Mouse (Mus musculus) midbrain, embryonic 13.5 days (tissue): ENCODE measurements at regions not wholly inside any gene's neighbourhood (a gene's known extent, or its start where the extent isn't known, plus 50 kb on each side); places are given as distances from the start of the nearest gene placed in this dataset.

ENCODE experiments used
- ATAC-seq: fragments of 200-750 bp; cut with Nextera tagmentation; 2 replicates; pipeline ENCODE4 v1.8.0; 2017; ENCODE audit warnings: mild to moderate bottlenecking, moderate TSS enrichment, moderate library complexity
- H3K27ac ChIP-seq: fragments of 300-500 bp; sonication (generic); 2 replicates; pipeline ENCODE4 v1.5.1; 2015; ENCODE audit warnings: inconsistent platforms, mild to moderate bottlenecking, moderate library complexity
- H3K27me3 ChIP-seq: fragments of 300-500 bp; sonication (generic); 2 replicates; pipeline ENCODE4 v1.6.1; 2015; ENCODE audit warnings: mild to moderate bottlenecking, inconsistent platforms
- H3K36me3 ChIP-seq: fragments of 300-500 bp; sonication (generic); 2 replicates; pipeline ENCODE4 v1.6.1; 2015; ENCODE audit warnings: mild to moderate bottlenecking, inconsistent platforms
- H3K4me1 ChIP-seq: fragments of 300-500 bp; sonication (generic); replicated peaks from 2 replicates; pipeline ENCODE4 v1.6.1; 2015; ENCODE audit warnings: inconsistent platforms
- H3K4me2 ChIP-seq: fragments of 300-500 bp; sonication (generic); replicated peaks from 2 replicates; pipeline ENCODE4 v1.6.1; 2015; ENCODE audit warnings: moderate library complexity, mild to moderate bottlenecking, inconsistent platforms
- H3K4me3 ChIP-seq: fragments of 300-500 bp; sonication (generic); replicated peaks from 2 replicates; pipeline ENCODE4 v1.5.1; 2015; ENCODE audit warnings: mild to moderate bottlenecking, inconsistent platforms
- H3K9ac ChIP-seq: fragments of 300-500 bp; sonication (generic); replicated peaks from 2 replicates; pipeline ENCODE4 v1.6.1; 2015; ENCODE audit warnings: mild to moderate bottlenecking, inconsistent platforms
- H3K9me3 ChIP-seq: fragments of 300-500 bp; sonication (generic); 2 replicates; pipeline ENCODE4 v1.6.1; 2016; ENCODE audit warnings: mild to moderate bottlenecking, inconsistent platforms
- WGBS: fragments of 180-500 bp; shearing (Covaris S2); methylation state at CpG from one replicate; pipeline ENCODE4 v1.1.7; 2015; 5-methylcytosine and 5-hydroxymethylcytosine counted together

DNA sequence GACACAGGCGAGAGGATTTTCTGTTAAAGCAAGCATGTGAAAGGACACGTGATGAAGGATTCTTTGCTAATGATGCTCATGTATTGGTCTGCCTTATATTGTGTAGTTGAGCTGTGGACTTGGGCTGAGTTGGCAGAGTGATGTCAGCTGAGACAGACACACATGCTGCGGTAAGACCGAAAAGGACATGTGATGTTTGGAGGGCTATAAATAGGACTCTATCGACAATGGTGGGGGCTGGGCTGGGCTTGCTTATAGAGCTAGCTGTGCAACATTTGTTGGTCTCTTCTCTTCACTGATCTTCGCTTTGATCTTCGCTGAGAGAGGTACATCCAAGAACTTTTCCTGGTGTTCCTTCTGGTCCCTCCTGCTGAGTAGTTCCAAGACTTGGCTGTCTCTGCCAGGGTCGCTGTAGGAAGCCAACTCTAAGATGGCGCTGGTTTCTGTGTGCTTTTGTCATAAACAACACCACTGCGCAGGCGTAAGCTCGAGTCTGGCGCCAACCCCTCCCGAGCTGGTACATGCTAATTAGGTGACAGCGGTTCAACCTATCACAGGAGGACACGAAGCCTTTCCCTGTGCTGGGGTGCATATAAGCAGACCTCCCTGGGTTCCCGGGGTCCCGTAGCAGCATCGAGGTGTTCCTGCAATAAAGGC lies 145.8 kb upstream of the Tut7 start:
- H3K9ac ChIP-seq, result no peak overlapping the region
- no peaks in the 10 kb centered on the region for H3K36me3 ChIP-seq
- ATAC-seq, result no peak
- H3K9me3 ChIP-seq, result no peaks in the 10 kb centered on the region
- H3K4me2 ChIP-seq, result no peak overlapping the region
- H3K4me1 ChIP-seq, result peaks cover 34% of the 10 kb centered on the region
- H3K27me3 ChIP-seq, result peaks cover 41% of the 10 kb centered on the region
- no peak overlapping the region for H3K27ac ChIP-seq
- 87% methylated on average over 19 of the region's 19 CpGs for WGBS
- H3K4me3 ChIP-seq, result no peak overlapping the region

DNA sequence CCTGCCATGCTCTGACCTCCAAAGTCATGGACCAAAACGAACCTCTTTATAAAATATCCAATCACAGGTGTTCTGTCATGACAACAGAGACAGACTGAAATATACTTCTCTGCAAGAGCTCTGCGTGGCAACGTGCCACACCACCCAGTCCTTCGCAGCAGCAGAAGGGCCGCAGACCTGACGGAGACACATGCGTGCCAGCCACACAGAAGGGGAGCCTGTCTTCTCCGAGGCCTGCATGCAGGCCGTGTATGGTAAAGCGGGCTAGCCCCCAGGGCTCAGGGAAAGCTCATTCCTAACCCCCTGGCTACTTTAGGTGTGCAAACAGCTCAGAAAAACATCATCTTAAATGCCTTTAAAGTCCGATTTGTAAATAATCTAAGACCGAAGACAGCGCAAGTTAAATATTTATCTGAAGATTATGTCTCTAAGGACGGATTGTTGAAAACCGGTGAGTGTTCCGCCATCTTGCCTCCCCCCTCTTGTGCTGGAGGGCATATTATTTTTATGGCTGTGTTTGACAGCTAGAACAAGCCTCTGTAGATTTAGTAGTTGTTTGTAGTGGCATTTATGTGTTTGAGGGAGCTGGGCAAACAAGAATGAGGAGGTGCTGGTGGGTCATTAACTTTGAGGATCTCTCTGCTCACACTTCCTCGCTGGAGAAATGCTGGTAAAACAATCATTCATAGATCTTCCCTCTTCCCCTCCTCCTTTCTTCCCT lies 143.7 kb upstream of the Tut7 start:
- Histone ChIP-seq H3K36me3 (no peaks in the 10 kb centered on the region), H3K27ac (no peak overlapping the region), H3K9ac (no peak overlapping the region), H3K4me1 (peaks cover 30% of the 10 kb centered on the region), H3K4me2 (no peak overlapping the region), H3K4me3 (no peak overlapping the region), H3K27me3 (peaks cover 26% of the 10 kb centered on the region), H3K9me3 (no peaks in the 10 kb centered on the region)
- WGBS, result 83% methylated on average over 17 of the region's 17 CpGs
- no peak for ATAC-seq

- 91% methylated on average over 2 of the region's 2 CpGs for WGBS
- Histone ChIP-seq H3K9ac (no peak overlapping the region), H3K27ac (no peak overlapping the region), H3K36me3 (no peaks in the 10 kb centered on the region), H3K4me1 (peaks cover 13% of the 10 kb centered on the region), H3K4me2 (no peak overlapping the region), H3K4me3 (no peak overlapping the region), H3K9me3 (no peaks in the 10 kb centered on the region), H3K27me3 (peaks cover 22% of the 10 kb centered on the region)
- ATAC-seq, result no peak
These were observed 142.0 kb upstream of the Tut7 start for GRCm38 (mm10) chr13:59964981-59965380.

DNA sequence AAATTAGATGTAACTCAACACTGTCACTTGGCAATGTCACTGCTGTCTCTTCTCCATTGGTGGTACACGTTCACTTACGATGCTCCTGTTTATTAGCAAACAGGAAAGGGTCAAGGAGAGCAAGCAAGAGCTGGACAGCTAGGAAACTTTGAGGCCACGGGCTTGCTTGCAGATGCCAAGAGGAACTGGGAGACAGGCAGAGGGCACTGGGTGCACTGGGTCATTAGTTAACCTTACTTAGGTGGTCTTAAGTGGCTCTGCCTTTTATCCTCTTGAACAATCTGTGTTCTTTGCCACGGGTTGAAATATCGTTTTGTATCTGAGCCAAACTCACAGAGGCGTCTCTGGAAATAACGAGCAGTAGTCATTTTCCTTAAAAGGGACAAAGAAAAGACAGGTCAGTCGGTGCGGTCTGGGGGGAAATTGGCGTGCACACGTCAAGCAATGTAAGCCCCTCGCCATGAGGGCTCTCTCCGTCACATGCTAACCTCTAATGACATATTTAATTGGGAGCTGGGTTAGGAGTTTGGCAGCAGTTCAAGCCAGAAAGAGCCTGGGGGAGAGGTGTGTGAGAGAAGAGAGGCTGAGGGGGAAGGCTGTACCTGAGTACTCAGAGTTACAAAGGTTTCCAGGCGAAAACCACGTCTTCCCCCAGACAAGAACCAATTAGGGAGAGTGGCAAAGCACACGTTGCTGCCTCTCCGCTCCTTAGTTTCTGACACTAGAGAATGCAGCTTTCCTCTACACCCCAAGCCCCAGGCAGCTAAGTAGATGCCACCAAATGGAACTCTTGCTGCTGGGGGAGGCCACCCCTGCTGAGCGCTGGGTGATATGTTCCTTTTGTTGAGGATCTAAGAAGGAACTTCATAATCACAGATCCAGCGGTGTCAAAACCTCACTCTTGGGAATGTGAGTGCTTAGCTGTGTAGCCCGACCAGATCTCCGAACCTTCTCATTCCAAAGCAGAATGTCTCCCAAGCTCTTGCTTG lies 140.0 kb upstream of the Tut7 start:
- Histone ChIP-seq H3K36me3 (no peaks in the 10 kb centered on the region), H3K9me3 (no peaks in the 10 kb centered on the region), H3K9ac (no peak overlapping the region), H3K4me3 (no peak overlapping the region), H3K4me2 (no peak overlapping the region), H3K27ac (no peak overlapping the region), H3K27me3 (peaks cover 7% of the 10 kb centered on the region), H3K4me1 (peaks cover 5% of the 10 kb centered on the region; the same call in 1 of the 2 replicates)
- WGBS, result 73% methylated on average over 21 of the region's 21 CpGs
- peak; percentile 55; the same call in 1 of the 2 replicates for ATAC-seq

DNA sequence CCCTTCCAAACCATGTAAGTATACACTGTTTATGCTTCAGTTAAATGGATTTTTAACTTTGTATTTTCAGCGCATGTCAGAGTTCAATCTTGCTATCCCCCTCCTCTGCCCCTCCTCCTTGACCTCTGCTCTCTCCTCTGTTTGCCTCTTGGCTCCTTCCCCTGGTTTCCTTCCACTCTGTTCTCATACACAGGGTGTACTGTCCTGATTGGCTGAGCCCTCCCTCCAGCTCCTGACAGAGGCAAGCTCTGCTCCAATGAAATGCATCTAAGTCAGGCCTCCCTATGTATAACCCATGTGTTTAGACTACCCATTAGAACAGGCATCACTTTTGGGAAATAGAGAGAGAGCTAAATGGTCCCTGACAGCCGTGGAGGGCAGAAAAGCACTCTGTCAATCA lies 133.5 kb upstream of the Tut7 start:
- ATAC-seq, result peak; percentile 79
- H3K4me2 ChIP-seq, result no peak overlapping the region
- no peaks in the 10 kb centered on the region for H3K36me3 ChIP-seq
- no peaks in the 10 kb centered on the region for H3K9me3 ChIP-seq
- H3K9ac ChIP-seq, result no peak overlapping the region
- H3K27ac ChIP-seq, result no peak overlapping the region
- no peaks in the 10 kb centered on the region for H3K27me3 ChIP-seq
- WGBS, result 57% methylated on average over 2 of the region's 2 CpGs
- no peak overlapping the region for H3K4me3 ChIP-seq
- H3K4me1 ChIP-seq, result 0 out of 2 replicates have a peak, but pooled peaks cover 6% of the 10 kb centered on the region

- Histone ChIP-seq H3K36me3 (no peaks in the 10 kb centered on the region), H3K4me1 (peaks cover 14% of the 10 kb centered on the region; the same call in 1 of the 2 replicates), H3K4me3 (no peak overlapping the region), H3K9me3 (no peaks in the 10 kb centered on the region), H3K9ac (no peak overlapping the region), H3K27ac (no peak overlapping the region), H3K27me3 (no peaks in the 10 kb centered on the region), H3K4me2 (no peak overlapping the region)
- ATAC-seq, result no peak
- WGBS, result 71% methylated on average over 4 of the region's 4 CpGs
These were observed 129.9 kb upstream of the Tut7 start for GRCm38 (mm10) chr13:59952809-59953208.

- no peak overlapping the region for H3K27ac ChIP-seq
- ATAC-seq, result no peak
- H3K27me3 ChIP-seq, result no peaks in the 10 kb centered on the region
- H3K9me3 ChIP-seq, result no peaks in the 10 kb centered on the region
- 62% methylated on average over 3 of the region's 3 CpGs for WGBS
- no peak overlapping the region for H3K4me2 ChIP-seq
- H3K4me3 ChIP-seq, result no peak overlapping the region
- H3K36me3 ChIP-seq, result no peaks in the 10 kb centered on the region
- H3K9ac ChIP-seq, result no peak overlapping the region
- peaks cover 14% of the 10 kb centered on the region; the same call in 1 of the 2 replicates for H3K4me1 ChIP-seq
These were observed 129.2 kb upstream of the Tut7 start for GRCm38 (mm10) chr13:59952116-59952515.

GRCm38 (mm10) chr13:59950281-59950680 lies 127.3 kb upstream of the Tut7 start:
- H3K4me3 ChIP-seq, result no peak overlapping the region
- no peaks in the 10 kb centered on the region for H3K36me3 ChIP-seq
- no peak overlapping the region for H3K27ac ChIP-seq
- H3K4me1 ChIP-seq, result peaks cover 8% of the 10 kb centered on the region; the same call in 1 of the 2 replicates
- no peaks in the 10 kb centered on the region for H3K9me3 ChIP-seq
- H3K4me2 ChIP-seq, result no peak overlapping the region
- ATAC-seq, result no peak
- WGBS, result 90% methylated on average over 3 of the region's 3 CpGs
- no peak overlapping the region for H3K9ac ChIP-seq
- H3K27me3 ChIP-seq, result no peaks in the 10 kb centered on the region

DNA sequence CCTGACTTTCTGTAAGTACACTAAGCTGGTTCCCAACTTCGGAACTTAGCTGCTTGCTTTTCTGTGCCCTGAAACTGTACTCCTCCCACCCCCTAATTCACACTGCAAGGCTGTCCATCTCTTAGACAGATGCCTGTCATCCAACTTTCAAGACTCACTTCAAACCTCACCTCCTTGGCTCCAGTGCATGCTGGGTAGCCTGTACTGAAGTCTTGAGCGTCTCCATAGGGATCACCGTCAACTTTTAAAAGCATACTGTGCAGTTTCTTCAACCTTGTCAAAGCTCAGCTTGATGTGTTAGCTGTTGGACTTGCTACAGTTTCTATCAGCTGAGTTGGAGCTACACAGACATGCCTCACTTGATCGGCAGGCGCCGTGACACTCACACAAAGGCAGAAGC lies 126.5 kb upstream of the Tut7 start:
- Histone ChIP-seq H3K27ac (no peak overlapping the region), H3K4me1 (peaks cover 8% of the 10 kb centered on the region; the same call in 1 of the 2 replicates), H3K36me3 (no peaks in the 10 kb centered on the region), H3K4me2 (no peak overlapping the region), H3K9ac (no peak overlapping the region), H3K4me3 (no peak overlapping the region), H3K27me3 (no peaks in the 10 kb centered on the region), H3K9me3 (no peaks in the 10 kb centered on the region)
- no peak for ATAC-seq
- WGBS, result 67% methylated on average over 6 of the region's 6 CpGs

DNA sequence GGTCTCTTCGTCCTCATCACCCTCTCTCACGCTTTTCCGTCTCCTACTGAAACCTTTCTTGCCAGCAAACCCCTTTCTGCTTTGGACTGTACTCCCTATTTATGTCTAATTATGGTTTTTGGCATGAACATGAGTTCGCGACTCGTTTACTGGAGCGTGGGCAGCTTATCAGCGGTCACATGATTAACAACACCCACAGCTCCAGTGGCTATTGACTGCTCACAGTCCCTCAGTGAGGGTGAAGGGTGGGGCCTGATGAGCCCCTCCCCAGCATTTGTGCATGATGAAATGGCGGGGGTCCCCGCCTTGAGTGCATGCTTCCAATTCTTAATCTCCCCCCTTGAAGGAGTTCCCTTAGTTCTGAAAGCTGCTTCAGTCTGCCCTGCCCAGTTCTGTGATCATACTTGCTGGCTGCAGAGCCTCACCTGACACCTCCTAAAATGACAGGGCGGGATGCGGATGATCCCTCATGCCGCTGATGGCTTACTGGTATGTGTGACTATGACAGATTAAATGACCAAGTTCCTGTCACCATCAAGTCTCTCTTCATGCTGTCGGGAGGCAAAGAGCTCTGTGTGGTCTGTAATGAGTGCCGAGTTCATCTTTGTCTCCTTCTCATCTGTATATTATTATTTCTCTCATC lies 125.7 kb upstream of the Tut7 start:
- WGBS, result 91% methylated on average over 15 of the region's 15 CpGs
- Histone ChIP-seq H3K4me2 (no peak overlapping the region), H3K4me1 (peaks cover 10% of the 10 kb centered on the region; the same call in 1 of the 2 replicates), H3K36me3 (no peaks in the 10 kb centered on the region), H3K9me3 (no peaks in the 10 kb centered on the region), H3K9ac (no peak overlapping the region), H3K27me3 (no peaks in the 10 kb centered on the region), H3K27ac (no peak overlapping the region), H3K4me3 (no peak overlapping the region)
- no peak for ATAC-seq

GRCm38 (mm10) chr13:59947461-59947860 lies 124.5 kb upstream of the Tut7 start:
- no peak overlapping the region for H3K4me3 ChIP-seq
- H3K9ac ChIP-seq, result no peak overlapping the region
- peaks cover 12% of the 10 kb centered on the region; the same call in 1 of the 2 replicates for H3K4me1 ChIP-seq
- no peak for ATAC-seq
- no peaks in the 10 kb centered on the region for H3K27me3 ChIP-seq
- H3K9me3 ChIP-seq, result no peaks in the 10 kb centered on the region
- no peaks in the 10 kb centered on the region for H3K36me3 ChIP-seq
- no peak overlapping the region for H3K27ac ChIP-seq
- no peak overlapping the region for H3K4me2 ChIP-seq
- 72% methylated on average over 5 of the region's 5 CpGs for WGBS
